Mouse (Mus musculus): ENCODE results near the gene Rad9b. TPM values are rescaled to one million over a fixed set of nuclear protein-coding genes. Genes with fewer than 3 reads are reported as not detected.

Gene Rad9b
- polyA plus RNA-seq, 1 experiment from 2014 or later: 6.4 TPM

- Histone ChIP-seq H3K4me1 (ENCODE audit: control insufficient read depth in 2 of 2, insufficient read depth in 2 of 2, low read length in 2 of 2) (peaks cover 9 to 26% of the 10 kb centered on the region in 2 experiments; a peak in 3 of 4 replicates), H3K27ac (replicated peaks in 1 of 2; ENCODE audit: control insufficient read depth in 1 of 2, insufficient read depth in 1 of 2, low read depth in 2 of 2, low read length in 2 of 2) (peak overlapping the region; percentile 15 to 29; a peak in 2 of 4 replicates), H3K36me3 (ENCODE audit: control insufficient read depth, insufficient read depth, low read length) (peaks cover 39% of the 10 kb centered on the region), H3K4me3 (ENCODE audit: control insufficient read depth in 1 of 2, insufficient read depth in 1 of 2, low read depth in 1 of 2, low read length in 2 of 2) (no peak overlapping the region), H3K9me3 (ENCODE audit: control insufficient read depth, low read length) (no peaks in the 10 kb centered on the region), H3K4me2 (ENCODE audit: low read length) (no peak overlapping the region), H3K27me3 (ENCODE audit: control insufficient read depth, insufficient read depth, low read length) (no peaks in the 10 kb centered on the region), H3K9ac (ENCODE audit: low read length) (no peak overlapping the region)
- ATAC-seq (ENCODE audit: insufficient number of reproducible peaks, insufficient read depth, low FRiP score, low read depth): no peak
- 90% methylated on average over 8 of the region's 8 CpGs for WGBS
Observed at GRCm38 (mm10) chr5:122397495-122397894, 43.5 kb upstream of the Rad9b start.

GRCm38 (mm10) chr5:122396791-122397190 lies 42.8 kb upstream of the Rad9b start:
- ATAC-seq (ENCODE audit: insufficient number of reproducible peaks, insufficient read depth, low FRiP score, low read depth): peak; percentile 41; the same call in 1 of the 2 replicates
- H3K9me3 ChIP-seq (ENCODE audit: control insufficient read depth, low read length): no peaks in the 10 kb centered on the region
- 67% methylated on average over 10 of the region's 10 CpGs for WGBS
- H3K4me3 ChIP-seq (ENCODE audit: control insufficient read depth in 1 of 2, insufficient read depth in 1 of 2, low read depth in 1 of 2, low read length in 2 of 2): no peak overlapping the region
- peak overlapping the region; percentile 67 to 70 for H3K27ac ChIP-seq (replicated peaks in 1 of 2; ENCODE audit: control insufficient read depth in 1 of 2, insufficient read depth in 1 of 2, low read depth in 2 of 2, low read length in 2 of 2)
- H3K4me2 ChIP-seq (ENCODE audit: low read length): no peak overlapping the region
- peaks cover 9 to 25% of the 10 kb centered on the region in 2 experiments; a peak in 3 of 4 replicates for H3K4me1 ChIP-seq (ENCODE audit: control insufficient read depth in 2 of 2, insufficient read depth in 2 of 2, low read length in 2 of 2)
- no peak overlapping the region for H3K9ac ChIP-seq (ENCODE audit: low read length)
- H3K36me3 ChIP-seq (ENCODE audit: control insufficient read depth, insufficient read depth, low read length): peaks cover 32% of the 10 kb centered on the region
- no peaks in the 10 kb centered on the region for H3K27me3 ChIP-seq (ENCODE audit: control insufficient read depth, insufficient read depth, low read length)

GRCm38 (mm10) chr5:122393887-122394286 lies 39.9 kb upstream of the Rad9b start:
- Histone ChIP-seq H3K9me3 (ENCODE audit: control insufficient read depth, low read length) (no peaks in the 10 kb centered on the region), H3K27me3 (ENCODE audit: control insufficient read depth, insufficient read depth, low read length) (no peaks in the 10 kb centered on the region), H3K27ac (replicated peaks in 1 of 2; ENCODE audit: control insufficient read depth in 1 of 2, insufficient read depth in 1 of 2, low read depth in 2 of 2, low read length in 2 of 2) (no peak overlapping the region), H3K4me1 (ENCODE audit: control insufficient read depth in 2 of 2, insufficient read depth in 2 of 2, low read length in 2 of 2) (peaks cover 2 to 18% of the 10 kb centered on the region in 2 experiments; a peak in 3 of 4 replicates), H3K36me3 (ENCODE audit: control insufficient read depth, insufficient read depth, low read length) (peaks cover 15% of the 10 kb centered on the region), H3K4me2 (ENCODE audit: low read length) (no peak overlapping the region), H3K4me3 (ENCODE audit: control insufficient read depth in 1 of 2, insufficient read depth in 1 of 2, low read depth in 1 of 2, low read length in 2 of 2) (no peak overlapping the region), H3K9ac (ENCODE audit: low read length) (no peak overlapping the region)
- WGBS: 64% methylated on average over 2 of the region's 2 CpGs
- ATAC-seq (ENCODE audit: insufficient number of reproducible peaks, insufficient read depth, low FRiP score, low read depth): no peak

DNA sequence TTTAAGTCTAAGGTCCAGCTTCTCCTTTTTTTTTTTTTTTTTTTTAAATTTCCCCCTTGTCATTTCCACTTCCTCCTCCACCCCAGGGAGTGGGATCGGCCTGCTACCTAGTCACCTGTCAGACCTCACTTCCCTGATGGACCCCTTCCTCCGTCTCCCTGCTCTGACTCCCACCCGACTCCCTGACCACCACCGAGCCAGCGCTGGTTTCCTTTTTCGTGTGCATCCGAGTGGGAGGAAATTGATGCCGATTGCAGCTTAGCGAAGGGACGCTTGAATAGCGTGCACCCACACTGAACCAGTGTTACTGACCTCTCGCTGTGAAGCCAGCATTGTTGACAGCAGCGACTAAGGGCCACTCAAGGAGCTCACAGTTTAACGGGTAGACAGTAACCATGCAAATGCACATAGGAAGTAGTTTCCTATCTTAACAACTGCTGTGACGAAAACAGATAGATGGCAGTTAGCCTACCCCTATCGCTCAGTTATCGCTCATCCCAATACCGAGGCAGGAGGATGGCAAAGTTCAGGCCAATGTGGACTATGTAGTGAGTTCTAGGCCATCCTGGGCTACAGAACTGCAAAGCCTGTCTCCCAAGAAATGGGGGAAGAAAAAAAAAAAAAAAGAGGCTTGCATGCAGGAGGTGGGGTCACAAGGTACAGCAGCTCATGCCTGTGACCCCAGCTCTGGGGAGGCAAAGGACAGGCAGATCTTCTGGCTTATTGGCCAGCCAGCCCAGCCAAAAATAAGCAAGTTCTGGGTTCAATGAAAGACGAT lies 38.4 kb upstream of the Rad9b start:
- peak overlapping the region; percentile 63 to 67 for H3K27ac ChIP-seq (replicated peaks in 1 of 2; ENCODE audit: control insufficient read depth in 1 of 2, insufficient read depth in 1 of 2, low read depth in 2 of 2, low read length in 2 of 2)
- peaks cover 11% of the 10 kb centered on the region for H3K36me3 ChIP-seq (ENCODE audit: control insufficient read depth, insufficient read depth, low read length)
- no peaks in the 10 kb centered on the region for H3K27me3 ChIP-seq (ENCODE audit: control insufficient read depth, insufficient read depth, low read length)
- H3K4me1 ChIP-seq (ENCODE audit: control insufficient read depth in 2 of 2, insufficient read depth in 2 of 2, low read length in 2 of 2): peaks cover 2 to 11% of the 10 kb centered on the region in 2 experiments; a peak in 3 of 4 replicates
- no peaks in the 10 kb centered on the region for H3K9me3 ChIP-seq (ENCODE audit: control insufficient read depth, low read length)
- 9% methylated on average over 19 of the region's 19 CpGs for WGBS
- peak overlapping the region; percentile 93 for H3K9ac ChIP-seq (ENCODE audit: low read length)
- H3K4me2 ChIP-seq (ENCODE audit: low read length): peak overlapping the region; percentile 80
- H3K4me3 ChIP-seq (ENCODE audit: control insufficient read depth in 1 of 2, insufficient read depth in 1 of 2, low read depth in 1 of 2, low read length in 2 of 2): peak overlapping the region; percentile 94 to 97
- no peak for ATAC-seq (ENCODE audit: insufficient number of reproducible peaks, insufficient read depth, low FRiP score, low read depth)

DNA sequence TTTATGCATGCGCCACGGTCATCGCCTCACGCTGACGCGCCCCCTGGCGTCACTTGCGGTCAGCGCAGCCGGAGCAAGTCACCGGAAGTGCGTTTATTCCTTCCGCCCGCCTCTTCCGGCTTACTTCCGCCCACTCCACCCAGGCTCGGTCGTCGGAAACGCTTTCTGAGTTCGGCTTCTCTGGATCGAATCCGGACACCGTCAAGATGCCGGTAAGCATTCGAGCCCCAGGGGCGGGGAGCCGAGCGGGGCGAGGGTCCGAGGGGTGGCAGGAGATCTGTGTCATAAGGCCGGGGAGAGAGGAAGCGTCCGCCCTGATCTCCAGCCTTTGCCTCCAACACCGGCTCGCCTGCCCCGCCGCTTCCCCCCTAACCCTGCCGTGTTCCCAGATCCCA lies 37.8 kb upstream of the Rad9b start, which contains the start of gene Arpc3:
TSS of gene Arpc3 (plus strand) at position 93 of the 395 bp plus-strand sequence.
- Histone ChIP-seq H3K9me3 (ENCODE audit: control insufficient read depth, low read length) (no peaks in the 10 kb centered on the region), H3K9ac (ENCODE audit: low read length) (peak within 1 kb of the TSS; percentile 93), H3K27ac (replicated peaks in 1 of 2; ENCODE audit: control insufficient read depth in 1 of 2, insufficient read depth in 1 of 2, low read depth in 2 of 2, low read length in 2 of 2) (peak within 1 kb of the TSS; percentile 63 to 67), H3K27me3 (ENCODE audit: control insufficient read depth, insufficient read depth, low read length) (no peaks in the 10 kb centered on the region), H3K4me1 (ENCODE audit: control insufficient read depth in 2 of 2, insufficient read depth in 2 of 2, low read length in 2 of 2) (peaks cover 2 to 11% of the 10 kb centered on the region in 2 experiments; a peak in 3 of 4 replicates), H3K36me3 (ENCODE audit: control insufficient read depth, insufficient read depth, low read length) (peaks cover 5% of the 10 kb centered on the region; the same call in 1 of the 2 replicates), H3K4me2 (ENCODE audit: low read length) (peak within 1 kb of the TSS; percentile 80), H3K4me3 (ENCODE audit: control insufficient read depth in 1 of 2, insufficient read depth in 1 of 2, low read depth in 1 of 2, low read length in 2 of 2) (peak within 1 kb of the TSS; percentile 94 to 97)
- WGBS: under 1% methylated on average over 39 of the region's 39 CpGs
- ATAC-seq (ENCODE audit: insufficient number of reproducible peaks, insufficient read depth, low FRiP score, low read depth): peak; percentile 84

DNA sequence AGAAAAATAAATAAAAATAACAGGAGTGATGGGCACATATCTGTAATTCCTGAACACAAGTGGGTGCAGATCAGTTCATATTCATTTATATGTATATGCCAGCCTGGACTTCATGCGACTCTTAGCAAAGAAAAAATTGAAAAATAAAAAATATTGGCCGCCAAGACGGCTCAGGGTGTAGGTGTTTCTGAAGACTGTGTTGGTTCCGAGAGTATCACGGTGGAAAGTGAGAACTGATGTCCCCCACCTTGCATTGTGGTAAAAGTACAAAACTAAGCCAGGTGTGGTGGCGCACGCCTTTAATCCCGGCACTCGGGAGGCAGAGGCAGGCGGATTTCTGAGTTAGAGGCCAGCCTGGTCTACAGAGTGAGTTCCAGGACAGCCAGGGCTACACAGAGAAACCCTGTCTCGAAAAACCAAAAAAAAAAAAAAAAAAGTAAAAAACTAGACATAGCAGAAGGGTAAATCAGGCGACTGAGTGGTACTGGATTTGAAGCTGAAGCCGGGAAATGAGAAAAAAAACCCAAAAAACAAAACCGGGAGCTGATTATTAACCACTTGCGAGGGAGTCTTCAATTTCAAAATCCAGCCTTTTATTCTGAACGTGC lies 37.2 kb upstream of the Rad9b start:
- peak overlapping the region; percentile 37; the same call in 1 of the 2 replicates for H3K4me2 ChIP-seq (ENCODE audit: low read length)
- 52% methylated on average over 15 of the region's 16 CpGs for WGBS
- no peak overlapping the region for H3K9ac ChIP-seq (ENCODE audit: low read length)
- no peaks in the 10 kb centered on the region for H3K27me3 ChIP-seq (ENCODE audit: control insufficient read depth, insufficient read depth, low read length)
- H3K27ac ChIP-seq (replicated peaks in 1 of 2; ENCODE audit: control insufficient read depth in 1 of 2, insufficient read depth in 1 of 2, low read depth in 2 of 2, low read length in 2 of 2): no peak overlapping the region
- no peak for ATAC-seq (ENCODE audit: insufficient number of reproducible peaks, insufficient read depth, low FRiP score, low read depth)
- H3K9me3 ChIP-seq (ENCODE audit: control insufficient read depth, low read length): no peaks in the 10 kb centered on the region
- 0 out of 2 replicates have a peak, but pooled peaks cover 2% of the 10 kb centered on the region for H3K36me3 ChIP-seq (ENCODE audit: control insufficient read depth, insufficient read depth, low read length)
- H3K4me1 ChIP-seq (ENCODE audit: control insufficient read depth in 2 of 2, insufficient read depth in 2 of 2, low read length in 2 of 2): peaks cover 2 to 11% of the 10 kb centered on the region in 2 experiments; a peak in 3 of 4 replicates
- H3K4me3 ChIP-seq (ENCODE audit: control insufficient read depth in 1 of 2, insufficient read depth in 1 of 2, low read depth in 1 of 2, low read length in 2 of 2): peak overlapping the region in 1 of 2 experiments; percentile 94; a peak in 2 of 4 replicates

- Histone ChIP-seq H3K9me3 (ENCODE audit: control insufficient read depth, low read length) (no peaks in the 10 kb centered on the region), H3K4me3 (ENCODE audit: control insufficient read depth in 1 of 2, insufficient read depth in 1 of 2, low read depth in 1 of 2, low read length in 2 of 2) (no peak overlapping the region), H3K36me3 (ENCODE audit: control insufficient read depth, insufficient read depth, low read length) (0 out of 2 replicates have a peak, but pooled peaks cover 2% of the 10 kb centered on the region), H3K27ac (replicated peaks in 1 of 2; ENCODE audit: control insufficient read depth in 1 of 2, insufficient read depth in 1 of 2, low read depth in 2 of 2, low read length in 2 of 2) (no peak overlapping the region), H3K4me2 (ENCODE audit: low read length) (no peak overlapping the region), H3K9ac (ENCODE audit: low read length) (no peak overlapping the region), H3K4me1 (ENCODE audit: control insufficient read depth in 2 of 2, insufficient read depth in 2 of 2, low read length in 2 of 2) (peaks cover 2 to 11% of the 10 kb centered on the region in 2 experiments; a peak in 3 of 4 replicates), H3K27me3 (ENCODE audit: control insufficient read depth, insufficient read depth, low read length) (no peaks in the 10 kb centered on the region)
- ATAC-seq (ENCODE audit: insufficient number of reproducible peaks, insufficient read depth, low FRiP score, low read depth): no peak
Observed at GRCm38 (mm10) chr5:122390671-122391070, 36.6 kb upstream of the Rad9b start.

Measured in heart, embryonic 14.5 days (tissue).